Mouse (Mus musculus): Measurements from ENCODE around the gene Dnajc11.
A peak's percentile ranks its signal among the peaks of the same experiment; 100 is the strongest.

Dnajc11 gene

DNA sequence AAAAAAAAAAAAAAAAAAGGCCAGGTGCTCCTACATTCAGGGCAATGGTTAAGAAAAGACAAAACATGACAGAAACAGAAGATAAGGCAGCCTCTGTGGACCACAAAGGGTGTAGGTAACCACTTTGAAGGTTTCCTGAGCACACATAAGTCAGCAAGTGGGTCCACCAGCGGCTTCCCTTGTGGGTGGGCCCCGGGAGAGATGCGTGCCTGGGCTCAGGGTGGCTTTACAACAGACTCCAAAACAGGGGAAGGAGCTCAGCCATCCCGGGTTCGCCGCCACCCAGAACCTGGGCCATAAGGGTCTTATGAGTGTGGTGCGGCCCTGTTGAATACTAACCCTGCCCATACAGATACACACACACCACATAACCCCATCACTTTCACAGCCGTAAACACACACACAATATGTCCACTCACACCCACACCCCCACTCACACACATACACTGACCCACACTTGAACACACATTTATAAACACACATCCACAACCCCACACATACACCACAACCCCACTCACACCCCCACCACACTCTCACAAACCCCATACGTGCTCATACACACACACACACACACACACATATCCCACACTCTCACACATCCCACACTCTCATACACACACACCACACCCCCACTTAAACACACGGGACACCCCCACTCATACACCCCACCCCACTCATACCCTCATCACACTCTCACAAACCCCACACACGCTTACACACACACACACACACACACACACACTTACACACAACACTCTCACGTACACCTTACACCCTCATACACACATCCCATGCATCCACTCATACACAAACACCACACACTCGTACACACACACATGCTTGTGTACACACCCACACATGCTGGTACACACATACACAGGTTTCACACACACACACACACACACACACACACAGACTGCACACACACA lies 651 bp upstream of the Dnajc11 start:
- peak; percentile 42 for DNase-seq (ENCODE audit: low read depth)

DNA sequence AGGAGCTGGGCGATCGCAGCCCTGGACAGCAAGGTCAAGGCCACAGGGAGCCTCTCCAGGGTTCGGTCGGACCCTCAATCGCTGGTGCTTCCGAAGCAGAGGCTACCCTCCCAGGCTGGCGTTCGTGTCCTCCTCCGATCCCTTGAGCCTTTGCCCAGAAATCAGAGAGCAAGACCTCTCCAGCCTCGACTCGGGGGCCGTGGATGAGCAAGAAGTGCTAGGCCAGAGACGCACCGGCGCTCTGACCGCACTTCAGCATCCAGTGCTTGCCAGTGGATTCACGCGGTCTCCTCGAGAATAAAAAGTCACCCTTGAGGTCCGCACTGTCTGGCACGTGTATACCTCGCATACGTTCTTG lies 703 bp downstream of the Dnajc11 start:
- DNase-seq (ENCODE audit: low read depth) = peak; percentile 27

GRCm38 (mm10) chr4:151937441-151937840 lies 4.0 kb downstream of the Dnajc11 start:
- no peak for DNase-seq (ENCODE audit: low read depth)

GRCm38 (mm10) chr4:151938089-151938488 lies 4.6 kb downstream of the Dnajc11 start:
- no peak for DNase-seq (ENCODE audit: low read depth)

DNA sequence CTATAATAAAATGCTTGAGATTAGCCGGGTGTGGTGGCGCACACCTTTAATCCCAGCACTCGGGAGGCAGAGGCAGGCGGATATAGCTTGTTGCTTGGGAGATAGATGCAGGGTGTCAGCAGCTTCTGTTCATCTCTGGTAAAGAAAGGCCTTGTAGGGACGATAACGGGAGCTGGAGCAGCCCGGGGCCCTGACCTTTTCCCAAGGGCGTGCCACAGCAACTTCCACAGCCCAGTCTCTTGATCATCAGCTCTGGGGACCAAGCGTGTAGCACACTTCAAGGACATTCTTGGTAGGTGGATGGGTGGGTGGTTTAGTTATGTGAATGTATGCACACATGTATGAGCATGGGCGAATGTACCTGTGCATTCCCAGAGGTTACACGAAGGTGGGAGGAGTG lies 12.7 kb downstream of the Dnajc11 start:
- no peak for DNase-seq (ENCODE audit: low read depth)

- no peak for DNase-seq (ENCODE audit: low read depth)
Observed at GRCm38 (mm10) chr4:151948497-151949471, 15.3 kb downstream of the Dnajc11 start.

- DNase-seq (ENCODE audit: low read depth) = no peak
Observed at GRCm38 (mm10) chr4:151953209-151953608, 19.7 kb downstream of the Dnajc11 start.

- no peak for DNase-seq (ENCODE audit: low read depth)
Observed at GRCm38 (mm10) chr4:151955791-151956190, 22.3 kb downstream of the Dnajc11 start.

GRCm38 (mm10) chr4:151957584-151958315 lies 24.3 kb downstream of the Dnajc11 start:
- DNase-seq (ENCODE audit: low read depth) = no peak

DNA sequence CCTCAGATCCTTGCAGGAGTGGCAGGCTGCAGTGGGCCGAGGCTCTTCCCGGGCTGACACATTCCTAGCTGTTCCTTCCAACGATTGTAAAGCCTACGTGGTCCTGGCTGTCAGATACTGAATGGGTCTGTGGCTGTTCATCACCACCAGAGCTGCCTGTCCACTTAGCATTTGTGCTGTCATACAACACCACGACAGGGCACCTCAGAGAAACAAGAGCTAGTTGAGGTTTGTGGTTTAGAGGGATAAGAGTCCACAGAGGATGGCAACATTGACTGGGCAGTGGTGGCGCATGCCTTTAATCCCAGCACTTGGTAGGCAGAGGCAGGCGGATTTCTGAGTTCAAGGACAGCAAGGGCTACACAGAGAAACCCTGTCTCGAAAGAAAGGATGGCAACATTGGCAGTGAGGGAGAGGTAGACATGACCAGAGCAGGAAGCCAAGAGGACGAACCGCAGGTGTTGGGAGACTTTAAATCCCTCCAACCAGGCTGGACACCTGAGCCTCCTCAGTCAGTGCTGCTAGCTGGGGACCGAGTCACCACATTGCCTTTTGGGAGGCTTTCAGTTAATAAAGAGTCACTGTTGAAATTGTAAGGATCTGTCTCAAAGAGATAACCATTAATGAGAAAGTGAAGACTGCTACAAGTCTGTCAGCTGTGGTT lies 26.5 kb downstream of the Dnajc11 start:
- no peak for DNase-seq (ENCODE audit: low read depth)

- DNase-seq (ENCODE audit: low read depth) = no peak
Observed at GRCm38 (mm10) chr4:151960513-151960854, 27.0 kb downstream of the Dnajc11 start.

- no peak for DNase-seq (ENCODE audit: low read depth)
Observed at GRCm38 (mm10) chr4:151962817-151963216, 29.3 kb downstream of the Dnajc11 start.

GRCm38 (mm10) chr4:151968204-151968921 lies 34.9 kb downstream of the Dnajc11 start:
- no peak for DNase-seq (ENCODE audit: low read depth)

GRCm38 (mm10) chr4:151972221-151972967 lies 38.9 kb downstream of the Dnajc11 start:
- DNase-seq (ENCODE audit: low read depth) = peak; percentile 64

DNA sequence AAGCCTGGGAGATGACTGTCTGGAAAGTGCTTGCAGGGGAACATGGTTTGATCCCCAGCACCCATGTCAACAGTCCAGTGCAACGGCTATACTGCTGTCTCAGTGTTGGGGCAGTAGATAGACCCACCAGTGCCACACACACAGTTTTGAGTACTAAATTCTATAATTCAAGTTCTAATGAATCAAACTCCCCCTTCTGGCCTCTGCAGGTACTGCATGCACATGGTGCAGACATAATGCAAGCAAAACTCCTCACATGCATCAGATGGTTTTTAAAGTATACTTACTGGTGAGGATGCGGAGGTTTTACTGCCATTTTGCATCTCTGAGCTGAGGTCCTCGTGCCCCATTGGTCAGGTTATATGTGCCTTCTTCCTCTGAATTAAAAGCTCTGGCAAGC lies 42.0 kb downstream of the Dnajc11 start:
- DNase-seq (ENCODE audit: low read depth) = peak; percentile 67

DNA sequence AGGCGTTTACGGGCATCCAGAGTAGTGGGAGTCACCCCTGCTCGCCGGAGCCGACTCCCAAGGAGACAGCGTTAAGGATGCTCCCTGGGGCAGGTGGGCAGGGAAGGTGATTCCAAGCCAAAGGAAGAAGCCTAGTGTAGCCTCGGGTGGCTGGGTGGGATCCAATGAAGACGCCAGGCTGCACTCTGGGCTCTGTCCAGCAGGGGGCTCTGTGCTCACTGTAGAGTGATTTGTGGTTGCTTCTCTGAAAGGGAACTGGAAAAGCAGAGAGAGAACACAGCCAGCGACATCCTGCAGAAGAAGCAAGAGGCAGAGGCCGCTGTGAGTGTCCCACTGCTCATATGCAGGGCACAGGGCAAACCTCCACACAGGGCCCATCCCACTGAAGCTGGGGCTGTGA lies 44.3 kb downstream of the Dnajc11 start:
- peak; percentile 88 for DNase-seq (ENCODE audit: low read depth)

DNA sequence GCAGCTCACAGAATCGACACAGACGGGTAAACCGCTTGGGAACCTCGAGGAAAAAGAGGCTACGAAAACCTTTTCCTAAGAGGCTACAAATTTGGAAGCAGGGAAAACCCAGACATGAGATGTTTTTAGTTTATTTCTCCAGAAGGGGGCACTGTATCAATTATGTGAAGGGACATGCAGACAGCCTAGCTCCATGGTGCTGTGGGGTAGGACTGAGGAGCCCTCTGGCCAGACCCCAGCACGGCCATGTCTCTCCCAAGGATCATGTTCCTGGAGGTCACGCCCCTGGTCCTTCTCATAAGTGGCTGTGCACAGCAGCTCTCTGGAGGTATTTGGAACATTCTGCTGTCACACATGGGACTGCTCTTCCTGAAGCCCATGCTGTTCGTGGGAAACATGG lies 47.2 kb downstream of the Dnajc11 start:
- peak; percentile 60 for DNase-seq (ENCODE audit: low read depth)

- peak; percentile 87 for DNase-seq (ENCODE audit: low read depth)
Observed at GRCm38 (mm10) chr4:151981363-151981762, 47.9 kb downstream of the Dnajc11 start.

- DNase-seq (ENCODE audit: low read depth) = no peak
Observed at GRCm38 (mm10) chr4:151983043-151983442, 49.6 kb downstream of the Dnajc11 start.

DNA sequence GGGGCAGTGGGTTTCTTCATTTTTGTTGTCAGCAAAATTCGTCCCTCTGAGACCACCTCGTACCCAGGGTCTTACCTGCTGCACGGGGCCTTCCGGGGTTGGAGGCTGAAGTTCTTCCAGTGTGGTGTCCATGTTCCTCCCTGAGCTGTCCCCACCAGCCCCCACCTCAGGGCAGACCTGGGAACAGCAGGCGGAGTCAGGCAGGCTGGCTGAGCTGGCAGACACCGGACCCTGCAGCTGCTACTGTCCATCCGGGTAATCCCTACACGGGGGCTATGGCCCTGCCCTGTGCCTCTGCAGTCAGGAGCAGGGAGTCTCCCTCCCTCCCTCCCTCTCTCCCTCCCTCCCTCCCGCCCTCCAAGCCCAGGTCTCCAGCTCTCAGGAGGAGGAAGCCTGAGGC lies 50.1 kb downstream of the Dnajc11 start:
- DNase-seq (ENCODE audit: low read depth) = no peak
